Mouse (Mus musculus) left cerebral cortex, postnatal 36 days (tissue): Measurements from ENCODE around the gene Dcps. TPM values are rescaled to one million over a fixed set of nuclear protein-coding genes. Genes with fewer than 3 reads are reported as not detected.
A peak's percentile ranks its signal among the peaks of the same experiment; 100 is the strongest.

Source experiments
- DNase-seq, 2 experiments: peaks; one replicate each; pipeline ENCODE4 v3.0.0; 2021 to 2022; ENCODE audit warnings: low spot score in 2 of 2, mixed read lengths in 1 of 2
- intact Hi-C: fragments of 180-260 bp; cut with DNase I; formaldehyde crosslinking; loops from one replicate; pipeline ENCODE4 v1.15.1; 2025
- total RNA-seq, 2 experiments: library from RNA; stranded (reverse); gene quantifications; 2 replicates each; pipeline ENCODE4 v1.2.3; 2021

Gene Dcps
- 10 to 100 TPM; 16.4 to 16.7 TPM for total RNA-seq

DNA sequence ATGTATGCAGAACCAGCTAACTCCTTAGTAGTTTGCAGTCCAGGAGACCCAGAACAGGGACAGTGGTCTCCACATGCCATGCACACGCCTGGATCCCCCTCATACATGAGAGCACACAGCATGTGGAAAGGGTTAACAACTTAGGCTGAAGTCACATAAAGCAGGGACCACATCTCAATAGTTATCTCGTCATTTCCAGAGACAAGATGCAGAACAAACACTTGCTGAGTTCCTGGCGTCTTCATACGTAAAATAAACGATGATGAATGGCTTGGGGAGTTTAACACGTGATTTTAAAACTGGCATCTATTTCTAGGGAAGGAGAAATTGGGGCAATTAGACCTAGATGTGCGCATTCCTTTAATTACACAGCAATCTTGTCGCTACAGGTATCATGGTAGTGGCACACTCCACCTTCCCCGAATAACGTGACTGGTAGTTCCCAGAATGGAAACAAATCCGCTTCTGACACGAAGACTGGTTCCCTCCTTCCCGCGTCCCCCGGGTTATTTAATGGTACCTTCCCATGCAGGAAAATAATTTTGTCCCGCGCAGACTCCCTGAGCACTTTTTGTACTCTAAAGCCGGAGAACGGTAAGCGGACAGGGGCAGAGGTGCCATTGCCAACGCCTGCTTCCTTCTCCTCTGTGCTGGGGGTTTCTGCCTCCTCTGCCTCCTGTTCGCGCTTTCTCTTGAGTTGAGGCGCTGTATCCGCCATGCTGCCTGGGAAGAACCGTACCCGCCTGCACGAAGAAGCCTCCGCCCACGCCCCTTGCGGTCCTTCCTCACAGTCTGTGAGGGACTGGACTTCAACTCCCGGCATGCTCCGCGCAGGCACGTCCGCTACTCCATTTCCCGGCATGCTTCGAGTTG lies at the start of gene Dcps:
Gene Dcps, minus strand, starts transcription at position 811 of the 873 bp plus-strand sequence.
- intact Hi-C loops: no loop called here
- peak; percentile 97 for DNase-seq

DNA sequence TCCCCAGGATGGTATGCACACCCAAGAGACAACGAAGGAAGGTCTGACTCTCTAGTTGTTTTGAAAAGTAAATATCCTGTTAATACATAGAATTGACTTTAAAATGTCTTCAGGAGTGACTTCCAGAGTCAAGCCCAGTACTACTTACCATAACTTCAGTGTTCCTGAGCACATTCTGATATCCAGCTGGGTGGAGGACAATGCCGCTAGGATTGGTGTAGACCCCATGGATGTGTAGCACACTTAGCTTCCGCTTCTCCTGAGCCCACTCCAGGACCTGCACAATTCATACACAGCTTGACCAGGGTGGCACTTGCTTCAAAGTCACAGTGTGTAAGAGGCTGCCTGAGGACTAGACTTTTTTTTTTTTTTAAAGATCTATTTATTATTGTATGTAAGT lies 47.6 kb upstream of the Dcps start:
- intact Hi-C loops: no loop called here

DNA sequence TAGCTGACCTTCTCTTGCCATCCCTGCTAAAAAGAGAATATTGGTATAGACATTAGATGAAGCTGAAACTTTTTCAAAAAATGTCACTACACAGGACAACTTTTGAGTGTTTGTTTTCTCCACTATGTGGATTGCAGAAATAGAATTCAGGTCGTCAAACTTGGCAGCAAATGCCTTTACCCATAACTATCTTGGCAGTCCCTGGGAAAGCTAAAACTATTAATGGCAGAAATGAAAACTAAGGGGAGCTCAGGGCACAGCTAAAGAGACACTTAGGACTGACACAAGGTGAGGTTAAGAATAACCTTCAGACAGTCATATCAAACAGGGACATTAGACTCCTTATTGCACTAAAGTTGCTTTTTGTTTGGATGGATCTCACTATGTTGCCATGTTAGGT lies 42.1 kb upstream of the Dcps start:
- intact Hi-C loops: no loop called here
- no peak for DNase-seq

More for the DNA sequence above, 47.6 kb upstream of the Dcps start:
- no peak for DNase-seq

DNA sequence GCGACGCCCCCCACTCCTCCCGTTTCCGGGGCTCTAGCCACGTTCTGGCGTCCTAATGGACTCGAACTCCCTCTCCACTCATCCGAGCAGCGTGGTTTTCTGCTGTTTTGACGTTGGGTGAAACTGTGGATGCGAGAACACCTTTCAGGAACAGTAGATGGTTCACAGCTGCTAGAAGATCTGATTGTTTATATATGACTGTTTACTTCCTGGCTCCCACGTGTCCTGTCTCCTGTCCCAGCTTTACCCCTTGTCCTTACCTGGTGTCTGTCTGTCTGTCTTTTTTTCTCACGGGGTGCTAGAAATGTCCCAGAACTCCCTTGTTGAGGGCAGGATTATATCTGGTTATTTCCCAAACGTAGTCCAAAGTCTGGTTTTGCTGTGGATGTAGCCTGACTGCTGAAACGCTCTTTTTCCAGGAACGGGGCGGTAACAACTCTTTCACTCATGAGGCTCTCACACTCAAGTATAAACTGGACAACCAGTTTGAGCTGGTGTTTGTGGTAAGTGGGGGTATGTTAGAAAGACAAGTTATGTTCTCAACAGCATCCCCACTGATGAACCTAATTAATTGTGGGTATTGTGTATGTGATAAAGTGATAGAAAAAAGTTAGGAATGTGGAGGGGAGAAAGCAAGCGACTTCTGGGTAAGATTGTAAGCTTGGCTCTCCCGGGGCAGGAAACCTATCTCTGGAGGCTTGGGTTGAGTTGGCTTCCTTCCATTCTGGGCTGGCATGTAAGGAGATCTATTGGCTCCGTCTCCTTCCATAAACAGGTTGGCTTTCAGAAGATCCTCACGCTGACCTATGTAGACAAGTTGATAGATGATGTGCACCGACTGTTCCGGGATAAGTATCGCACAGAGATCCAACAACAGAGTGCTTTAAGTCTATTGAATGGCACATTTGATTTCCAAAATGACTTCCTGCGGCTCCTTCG lies 36.0 kb upstream of the Dcps start:
- intact Hi-C loops: loop anchor here (2.0 kb wide), 1 partner anchor 55 kb away; the partner anchor contains the start of genes Fam118b and Rpusd4
- no peak for DNase-seq

DNA sequence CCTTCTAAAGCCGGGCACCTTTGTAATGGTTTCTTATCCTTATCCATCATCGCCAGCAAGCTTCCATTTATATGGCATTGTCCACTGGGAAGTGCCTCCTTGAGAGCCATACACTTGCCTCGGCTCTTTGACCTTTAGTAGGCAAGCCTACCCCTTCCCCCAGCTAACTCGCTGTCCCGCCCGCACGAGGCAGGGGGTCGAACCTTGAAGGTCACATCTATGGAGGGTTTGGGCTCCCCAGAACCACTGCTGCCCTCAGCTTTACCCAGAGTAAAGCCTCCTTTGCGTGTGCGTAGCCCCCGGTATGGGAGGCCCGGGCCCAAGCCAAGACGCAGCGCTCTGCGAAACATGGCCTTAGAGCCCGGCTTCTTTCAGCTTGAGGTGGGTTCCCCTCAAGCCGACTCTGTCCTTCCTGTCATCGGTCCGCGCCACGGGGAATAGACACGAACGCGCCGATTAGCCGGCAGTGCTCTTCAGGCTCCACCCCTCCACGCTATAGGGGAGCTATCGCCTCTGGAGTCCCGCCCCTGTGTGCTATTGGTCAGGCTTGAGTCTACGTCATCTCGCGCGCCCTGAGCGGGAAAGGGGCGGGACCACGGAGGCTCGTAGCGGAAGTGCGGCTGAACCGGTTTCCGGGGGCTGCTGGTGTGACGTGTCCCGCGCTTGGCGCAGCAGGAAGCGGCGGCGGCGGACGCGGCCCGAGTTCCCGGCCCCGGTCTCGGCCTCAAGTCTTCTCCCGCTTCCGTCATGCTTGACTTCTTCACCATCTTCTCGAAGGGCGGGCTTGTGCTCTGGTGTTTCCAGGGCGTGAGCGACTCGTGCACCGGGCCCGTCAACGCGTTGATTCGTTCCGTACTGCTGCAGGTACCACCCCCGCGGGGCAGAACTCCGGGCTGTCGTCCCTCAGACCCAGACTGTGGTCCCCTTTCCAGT lies 34.9 kb upstream of the Dcps start, which contains the start of gene Foxred1:
Gene Foxred1, minus strand, starts transcription at position 514 of the 933 bp plus-strand sequence.
- peak; percentile 99 for DNase-seq
- intact Hi-C loops: loop anchor here (2.0 kb wide), 1 partner anchor 56 kb away; the partner anchor contains the start of genes Fam118b and Rpusd4

DNA sequence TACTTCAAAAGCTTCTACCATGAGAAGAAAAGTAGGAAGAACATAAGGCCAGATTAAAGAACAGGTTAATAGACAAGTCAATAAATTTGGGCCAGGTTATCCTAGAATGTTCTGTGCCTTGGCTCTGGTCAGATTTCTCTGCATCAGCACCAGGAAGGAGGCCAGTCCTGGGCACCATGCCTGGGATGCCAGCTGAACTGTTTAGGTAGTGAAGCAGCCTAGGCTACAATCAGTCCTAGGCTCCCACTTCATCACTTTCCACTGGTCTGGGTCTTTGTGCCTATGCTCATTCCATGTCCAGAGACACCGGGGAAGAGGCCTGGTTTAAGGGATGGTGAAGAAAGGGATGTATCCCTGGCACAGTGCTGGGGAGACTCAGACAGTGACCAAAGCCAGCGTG lies 28.6 kb upstream of the Dcps start:
- no peak for DNase-seq
- intact Hi-C loops: no loop called here

DNA sequence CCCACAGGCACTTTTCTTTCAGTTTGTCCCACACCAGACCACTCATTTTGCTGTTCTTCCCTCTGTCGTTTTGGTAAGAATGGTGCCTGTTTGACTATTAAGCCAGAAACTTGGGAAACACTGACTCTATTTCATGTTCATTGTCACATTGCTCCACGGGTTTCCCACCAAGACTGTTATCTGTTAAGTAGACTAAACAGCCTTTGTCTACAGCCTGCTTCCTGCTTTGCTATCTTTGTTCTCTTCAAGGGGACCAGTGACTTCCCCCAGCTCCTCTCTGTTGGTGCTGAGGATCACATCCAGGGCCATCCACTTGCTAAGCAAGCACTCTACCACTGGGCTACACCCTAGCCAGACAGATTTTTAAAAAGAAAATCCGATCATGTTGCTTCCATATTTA lies 27.7 kb upstream of the Dcps start:
- intact Hi-C loops: no loop called here

DNA sequence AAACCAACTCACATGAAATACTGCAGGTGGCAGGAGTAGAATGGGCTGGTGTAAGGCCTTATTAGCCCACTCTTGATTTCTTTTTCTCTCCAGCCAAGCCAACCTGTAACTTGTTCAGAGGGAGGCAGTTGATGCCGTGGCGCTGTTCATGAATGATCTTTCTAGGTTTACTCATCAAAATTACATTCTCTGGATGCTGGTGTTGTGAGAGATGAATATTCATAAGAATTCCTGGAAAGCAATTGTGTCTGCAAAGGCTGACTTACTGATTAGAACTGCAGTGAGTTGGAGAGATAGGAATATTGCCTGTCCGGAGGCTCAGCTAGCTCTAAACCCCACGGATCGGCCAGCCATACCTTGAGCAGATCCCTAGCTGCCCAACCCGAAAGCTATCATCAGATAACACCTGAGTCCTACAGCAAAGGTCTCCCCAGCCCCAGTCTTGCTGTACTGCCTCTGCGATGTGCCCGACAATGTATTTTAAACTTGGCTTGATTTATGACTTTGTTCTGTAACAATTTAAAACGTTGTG lies 24.7 kb upstream of the Dcps start:
- intact Hi-C loops: no loop called here
- DNase-seq: no peak

More for the DNA sequence above, 27.7 kb upstream of the Dcps start:
- no peak for DNase-seq

DNA sequence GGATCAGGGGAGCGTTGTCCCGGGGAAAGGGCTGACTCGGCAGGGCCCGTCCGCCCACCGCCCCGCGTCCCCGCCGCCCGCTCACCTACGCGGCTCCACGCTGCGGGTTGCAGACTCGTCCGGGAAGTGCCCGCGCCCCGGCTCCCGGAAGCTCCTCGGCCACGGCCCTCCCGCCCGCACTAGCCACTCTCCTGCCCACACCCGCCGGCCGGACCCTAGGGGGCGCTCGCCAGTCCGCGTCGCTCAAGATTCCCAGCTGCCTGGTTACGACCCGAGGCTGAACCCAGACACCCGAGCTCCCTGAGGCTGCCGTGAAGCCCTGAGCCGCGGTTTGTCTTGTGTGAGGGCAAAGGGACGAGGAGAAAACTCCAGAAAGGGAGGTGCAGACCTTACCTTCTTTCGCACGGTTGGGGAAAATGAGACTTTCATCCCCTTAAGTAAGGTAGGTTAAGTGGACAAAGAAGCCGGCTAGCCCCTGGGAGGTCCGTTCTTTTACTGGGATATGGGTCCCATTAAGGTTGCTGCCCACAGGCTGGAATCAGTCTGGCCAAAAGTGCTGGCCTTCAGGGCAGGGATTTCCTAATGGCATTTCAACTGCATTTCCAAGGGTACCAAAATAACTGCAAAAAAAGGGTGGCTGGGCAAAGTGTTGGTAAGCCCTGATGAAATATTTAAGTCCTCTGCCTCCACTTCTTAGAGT lies 24.1 kb upstream of the Dcps start, which contains the start of the genes Srpr and Tirap:
Gene Srpr, plus strand, starts transcription at position 404 of the 700 bp plus-strand sequence.
Gene Tirap, minus strand, starts transcription at position 520 of the 700 bp plus-strand sequence.
- DNase-seq: peak; percentile 72 to 76
- intact Hi-C loops: no loop called here

DNA sequence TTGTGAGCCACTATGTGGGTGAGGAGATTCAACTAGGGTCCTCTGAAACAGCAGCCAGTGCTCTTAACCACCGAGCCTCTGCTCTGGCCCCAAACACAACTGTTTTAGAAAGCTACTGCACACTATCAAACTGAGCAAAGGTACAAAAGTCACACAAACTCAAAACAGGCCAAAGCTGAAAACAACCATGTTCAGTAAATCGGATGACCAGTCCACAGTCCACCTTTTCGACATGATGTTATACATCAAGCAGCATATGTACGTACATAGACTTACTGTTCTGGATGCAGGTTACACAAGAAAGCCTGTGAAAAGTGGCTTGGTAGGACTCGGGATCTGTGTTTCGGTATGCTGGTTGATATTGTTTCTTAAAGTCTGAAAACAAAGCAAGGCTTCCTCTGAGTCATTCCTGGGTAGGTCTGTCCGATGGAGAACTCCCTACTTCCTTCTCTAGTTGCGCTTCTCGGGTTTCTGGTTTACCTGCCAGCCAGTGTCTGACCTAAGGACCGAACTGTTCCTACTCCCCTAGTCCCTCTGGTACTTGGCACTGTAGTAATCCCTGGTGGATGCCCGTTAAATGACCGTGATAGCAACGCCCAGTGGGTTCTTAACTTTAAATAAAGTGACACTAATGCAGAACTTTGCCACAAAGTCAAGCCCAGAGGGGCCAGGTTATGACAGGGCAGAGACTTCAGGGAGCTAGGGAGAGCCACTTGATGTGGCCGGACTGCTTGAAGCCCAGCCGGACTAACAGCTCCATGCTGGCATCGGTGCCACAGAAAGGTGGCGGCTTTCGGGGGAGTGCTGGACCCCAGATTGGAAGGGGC lies 23.3 kb upstream of the Dcps start:
- intact Hi-C loops: no loop called here
- DNase-seq: no peak

DNA sequence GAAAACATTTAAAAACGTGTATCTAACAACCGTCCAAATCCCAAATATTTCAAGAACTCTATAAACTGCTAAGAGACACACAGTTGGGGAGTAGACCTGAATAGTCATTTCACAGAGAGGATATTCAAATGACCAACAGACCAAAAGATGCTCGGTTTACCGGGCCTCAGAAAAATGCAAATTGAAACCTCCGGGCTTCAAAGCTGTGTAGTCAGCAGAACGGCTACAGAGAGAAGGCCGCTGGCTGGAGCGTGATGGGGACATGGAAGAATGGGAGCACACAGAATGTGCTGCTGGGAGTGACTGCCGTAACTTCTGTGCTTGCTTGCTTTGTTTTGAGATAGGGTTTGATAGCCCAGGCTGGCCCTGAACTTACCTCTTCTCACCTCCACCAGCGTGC lies 22.5 kb upstream of the Dcps start:
- no peak for DNase-seq
- intact Hi-C loops: no loop called here

DNA sequence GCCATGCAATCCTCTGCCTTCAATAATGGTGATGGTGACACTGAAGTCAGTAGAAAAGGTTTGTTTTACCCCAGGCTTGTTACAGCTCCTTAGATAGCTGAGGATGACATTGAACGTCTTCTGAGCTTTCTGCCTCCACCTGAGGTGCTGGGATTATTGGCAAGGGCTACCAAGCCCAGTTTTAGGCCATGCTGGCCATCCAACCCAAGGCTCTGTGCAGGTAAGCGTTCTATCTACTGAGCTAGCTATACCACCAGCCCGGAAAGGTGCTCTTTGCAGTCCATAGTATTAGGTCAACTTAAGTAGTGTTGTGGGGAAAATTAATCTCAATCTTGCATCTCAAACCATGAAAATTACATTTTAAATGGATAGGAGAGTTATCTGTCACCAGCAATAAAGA lies 21.8 kb upstream of the Dcps start:
- intact Hi-C loops: no loop called here

DNA sequence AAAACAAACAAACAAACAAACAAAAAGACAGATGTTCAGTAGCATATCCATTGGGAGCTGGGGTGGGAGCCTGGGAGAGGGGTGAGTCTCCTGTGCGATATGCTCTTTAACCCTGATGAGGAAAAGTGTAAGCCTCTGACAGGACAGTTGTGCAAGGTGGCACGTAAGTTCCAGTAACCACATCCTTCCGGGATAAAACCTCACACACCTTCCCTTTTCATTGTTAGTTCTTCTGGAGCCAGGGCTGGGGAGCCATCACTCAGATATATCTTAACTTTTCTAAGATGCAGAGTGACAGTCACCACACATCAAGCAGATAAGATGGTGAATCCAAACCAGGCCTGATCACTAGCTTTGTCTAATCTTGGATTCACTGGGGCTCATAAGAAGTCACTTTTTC lies 18.2 kb upstream of the Dcps start:
- no peak for DNase-seq
- intact Hi-C loops: no loop called here

More for the DNA sequence above, 21.8 kb upstream of the Dcps start:
- no peak for DNase-seq

DNA sequence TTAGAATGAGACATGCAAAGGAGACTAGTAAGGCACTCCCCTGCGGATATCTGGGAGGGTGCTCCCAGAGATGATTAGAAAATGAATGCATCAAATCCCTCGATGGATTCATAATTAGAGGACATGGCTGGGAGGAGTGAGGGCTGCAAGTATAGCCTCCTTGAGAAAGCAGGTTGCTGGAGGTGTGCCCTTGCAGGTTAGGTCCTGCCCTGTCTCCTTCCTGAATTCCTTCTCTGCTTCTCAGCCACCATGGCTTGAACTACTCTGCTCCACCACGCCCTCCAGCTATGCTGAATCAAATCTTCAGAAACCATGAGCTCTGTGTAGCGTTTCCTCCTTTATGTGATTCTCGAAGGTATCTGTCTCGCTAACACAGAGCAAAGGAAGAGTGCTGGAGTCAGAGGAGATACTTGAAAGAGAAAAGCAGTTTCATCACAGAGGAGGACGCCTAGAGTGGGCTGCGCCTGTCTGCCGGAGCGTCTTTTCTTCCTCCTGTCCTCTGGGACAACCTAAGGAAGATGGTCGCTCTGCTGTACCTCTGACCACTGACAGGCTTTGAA lies 17.2 kb upstream of the Dcps start:
- no peak for DNase-seq
- intact Hi-C loops: no loop called here

DNA sequence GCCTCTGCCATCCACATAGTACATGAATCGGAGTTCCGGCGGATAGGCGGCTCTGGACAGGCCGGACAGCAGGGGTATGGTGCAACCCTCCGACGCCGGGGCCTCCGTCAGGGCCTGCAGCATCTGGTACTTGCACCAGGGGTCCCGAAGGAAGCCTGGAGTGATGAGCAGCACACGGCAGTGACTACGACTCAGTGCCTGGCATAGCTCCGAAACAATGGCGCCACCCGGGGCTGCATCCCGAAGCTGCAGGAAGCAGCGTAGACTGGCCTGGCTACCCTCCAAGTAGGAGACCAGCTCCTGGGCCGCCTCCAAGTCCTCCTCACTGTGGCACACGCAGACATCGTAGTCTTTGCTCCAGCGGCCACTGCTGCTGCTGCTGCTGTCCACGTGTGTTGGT lies 12.8 kb upstream of the Dcps start:
- no peak for DNase-seq
- intact Hi-C loops: no loop called here

DNA sequence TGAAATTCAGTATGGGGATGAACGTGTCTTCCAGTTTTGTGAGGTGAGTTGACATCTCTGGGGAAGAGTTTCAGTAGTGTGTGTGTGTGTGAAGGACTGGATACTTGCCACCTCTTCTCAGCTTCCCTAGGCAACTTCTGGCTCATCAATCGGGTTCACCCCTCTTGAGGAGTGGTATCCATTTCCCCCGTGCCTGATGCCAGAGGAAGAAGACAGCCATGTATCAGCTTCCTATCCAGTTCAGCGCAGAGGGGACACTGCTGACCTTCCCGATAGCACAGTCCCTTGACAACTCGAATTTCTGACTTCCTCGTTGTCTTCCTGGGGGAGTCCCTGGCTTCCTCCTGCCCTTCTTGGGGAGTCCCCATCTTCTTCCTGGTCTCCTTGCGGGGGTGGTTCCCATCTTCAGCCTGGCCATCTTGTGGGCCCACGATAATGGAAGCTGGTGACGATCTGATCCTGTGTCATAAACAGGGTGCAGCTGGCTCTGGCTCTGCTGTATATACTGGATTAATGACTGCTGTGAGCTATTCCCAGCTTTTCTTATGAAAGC lies 11.6 kb upstream of the Dcps start:
- intact Hi-C loops: no loop called here
- DNase-seq: no peak

DNA sequence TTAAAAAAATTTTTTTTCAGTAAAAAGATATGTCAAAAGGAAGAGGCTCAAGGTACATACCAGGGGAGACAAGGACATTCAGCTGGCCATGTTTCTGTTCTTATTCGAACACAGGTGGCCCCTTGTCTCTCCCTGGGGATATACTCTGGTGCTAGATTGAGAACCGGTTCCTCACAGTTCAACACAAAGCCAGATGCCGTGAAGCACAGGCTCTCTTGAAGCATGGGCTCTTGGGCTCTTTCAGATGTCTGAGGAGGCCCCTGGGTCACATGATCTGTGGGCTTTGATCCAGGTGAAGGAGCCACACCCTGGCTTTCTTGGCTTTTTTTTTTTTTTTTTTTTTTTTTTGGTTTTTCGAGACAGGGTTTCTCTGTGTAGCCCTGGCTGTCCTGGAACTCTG lies 10.6 kb upstream of the Dcps start:
- no peak for DNase-seq
- intact Hi-C loops: no loop called here
